Mouse (Mus musculus) erythroblast, adult 5-6 weeks (primary cell): ENCODE data around the gene Miga2. TPM values are rescaled to one million over a fixed set of nuclear protein-coding genes. Genes with fewer than 3 reads are reported as not detected.
A peak's percentile ranks its signal among the peaks of the same experiment; 100 is the strongest.

Source experiments
- ATAC-seq: replicated peaks from 2 replicates; pipeline ENCODE4 v1.8.0; 2016; ENCODE audit warnings: moderate number of reproducible peaks, mild to moderate bottlenecking, moderate TSS enrichment, inconsistent platforms; ENCODE audit not compliant: poor library complexity, low FRiP score, severe bottlenecking
- total RNA-seq, 2 experiments: library from RNA; stranded (forward) in 1 of 2; stranded (reverse) in 1 of 2; fragments of 150-400 nt in 1 of 2; fragments of 200-764, 138-1000 nt in 1 of 2; gene quantifications; 2 replicates each; pipeline versions ENCODE4 v1.2.3 to v1.2.4; 2015 to 2017; ENCODE audit warnings: low replicate concordance in 2 of 2

The Miga2 gene
- total RNA-seq (2015; ENCODE audit: low replicate concordance) (0.84 and 1.5 TPM in 2 replicates), total RNA-seq (2017; ENCODE audit: low replicate concordance) (4.7 and 5.8 TPM in 2 replicates)

DNA sequence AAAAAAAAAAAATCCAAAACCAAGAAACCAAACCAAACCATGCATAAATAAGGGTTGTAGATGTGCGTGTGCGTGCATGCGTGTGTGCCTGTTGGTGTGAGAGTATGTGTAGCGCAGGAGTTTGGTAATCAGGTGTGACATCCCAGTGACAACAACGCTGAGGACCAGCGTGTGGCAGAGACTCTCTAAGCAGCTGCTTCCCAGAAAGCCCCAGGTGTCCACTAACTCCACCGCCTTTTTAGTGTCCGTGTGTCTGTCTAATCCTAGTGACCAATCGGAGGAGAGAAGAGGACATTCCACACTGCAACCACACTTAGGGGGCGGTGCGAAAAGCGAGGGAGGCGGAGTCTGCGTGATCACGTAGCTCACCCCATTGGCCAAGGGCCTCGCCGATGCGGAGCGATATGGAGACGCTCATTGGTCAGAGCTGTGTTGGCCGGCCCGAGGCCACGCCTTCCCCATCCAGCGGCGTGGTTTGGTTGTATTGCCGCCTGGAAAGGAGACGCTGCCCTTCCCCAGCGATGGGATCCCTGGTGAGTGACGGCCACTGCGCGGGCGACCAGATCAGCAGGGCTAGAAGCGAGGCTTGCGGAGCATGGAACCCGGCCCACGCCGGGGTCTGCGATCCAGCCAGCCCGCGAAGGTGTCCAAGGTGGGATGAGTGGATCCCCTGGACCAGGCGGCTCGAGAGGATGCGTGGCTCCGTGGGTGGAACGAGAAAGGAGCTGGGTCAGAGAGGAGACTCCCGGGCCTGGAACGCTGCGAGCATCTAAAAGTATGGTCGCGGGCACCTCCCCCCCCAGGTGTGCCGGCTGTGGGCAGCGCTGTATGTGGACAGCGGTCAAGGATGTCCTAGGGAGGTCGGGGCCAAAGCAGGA lies at the start of gene Miga2:
Gene Miga2, plus strand, starts transcription at position 461 of the 878 bp plus-strand sequence.
- ATAC-seq, result peak; percentile 92

DNA sequence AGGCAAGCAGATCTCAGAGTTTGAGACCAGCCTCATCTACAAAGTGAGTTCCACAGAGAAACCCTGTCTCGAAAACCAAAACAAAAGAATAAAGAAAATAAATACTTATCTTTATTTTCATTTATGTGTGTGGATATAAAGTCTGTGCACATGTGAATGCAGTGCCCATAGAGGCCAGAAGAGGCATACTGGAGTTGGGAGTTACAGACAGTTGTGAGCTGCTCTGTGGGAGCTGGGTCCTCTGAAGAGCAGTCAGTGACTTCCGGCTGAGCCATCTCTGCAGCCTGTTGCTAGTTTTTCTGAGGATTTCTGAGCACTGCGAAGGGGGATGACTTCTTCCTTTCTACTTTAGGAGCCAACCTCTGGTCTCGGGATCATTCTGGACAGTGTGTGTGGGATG lies 47.9 kb upstream of the Miga2 start:
- ATAC-seq, result 0 out of 2 replicates have a peak, but pooled peaks have one; percentile 36

DNA sequence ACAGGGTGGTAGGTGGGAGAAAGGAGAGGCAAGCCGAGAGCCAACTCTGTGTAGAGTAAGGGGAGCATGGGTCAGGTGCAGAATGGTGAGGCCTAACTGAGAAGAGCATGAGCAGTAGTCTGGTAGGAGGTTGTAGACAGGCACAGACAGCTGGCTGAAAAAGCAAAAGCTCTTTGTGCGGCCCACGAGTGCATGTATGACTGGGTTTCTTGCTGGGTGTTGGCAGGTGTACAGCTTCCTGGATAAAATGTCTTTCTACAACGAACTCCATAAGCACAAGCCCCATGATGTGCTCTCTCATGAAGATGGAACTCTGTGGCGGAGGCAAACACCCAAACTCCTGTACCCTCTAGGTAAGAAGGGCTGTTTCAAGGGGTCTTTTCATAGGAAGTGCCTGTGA lies 47.1 kb upstream of the Miga2 start:
- ATAC-seq, result 0 out of 2 replicates have a peak, but pooled peaks have one; percentile 22

DNA sequence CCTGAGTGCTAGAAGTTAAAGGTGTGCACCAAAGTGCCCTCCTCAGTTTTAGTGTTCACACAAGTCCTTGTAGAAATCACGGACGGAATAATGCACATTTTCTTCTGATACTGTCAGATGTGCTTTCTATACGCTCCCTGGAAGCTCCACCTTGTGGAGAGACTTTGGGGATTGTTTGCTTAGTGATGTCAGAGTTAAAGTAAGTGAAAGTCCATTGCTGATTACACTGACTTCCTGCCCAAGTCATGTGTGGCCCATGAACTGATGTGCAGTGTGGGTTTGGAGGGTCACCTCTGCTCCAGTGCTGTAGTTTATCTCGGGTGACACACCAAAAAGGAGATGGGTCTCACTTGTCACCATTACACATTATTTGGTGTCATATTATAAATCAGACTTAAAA lies 44.8 kb upstream of the Miga2 start:
- no peak for ATAC-seq

DNA sequence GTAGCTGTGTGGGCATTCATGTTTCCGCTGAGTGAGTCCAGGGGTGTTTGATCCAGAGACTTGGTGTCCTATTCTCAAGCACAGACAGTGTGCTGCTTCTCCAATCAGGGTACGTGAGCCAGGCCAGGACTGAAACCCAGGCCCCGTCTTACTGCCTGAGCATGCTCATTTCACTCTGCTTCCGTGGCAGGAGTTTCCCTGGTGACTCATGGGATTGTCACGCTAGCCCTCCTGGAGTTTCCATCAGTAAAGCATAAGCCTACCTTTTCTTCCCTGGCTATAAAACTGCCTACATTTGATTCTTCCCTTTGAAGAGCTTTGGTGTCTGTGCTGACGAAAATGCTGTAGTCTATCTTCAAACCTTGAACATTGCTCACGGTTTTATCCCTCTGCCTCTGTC lies 40.9 kb upstream of the Miga2 start:
- ATAC-seq, result no peak

DNA sequence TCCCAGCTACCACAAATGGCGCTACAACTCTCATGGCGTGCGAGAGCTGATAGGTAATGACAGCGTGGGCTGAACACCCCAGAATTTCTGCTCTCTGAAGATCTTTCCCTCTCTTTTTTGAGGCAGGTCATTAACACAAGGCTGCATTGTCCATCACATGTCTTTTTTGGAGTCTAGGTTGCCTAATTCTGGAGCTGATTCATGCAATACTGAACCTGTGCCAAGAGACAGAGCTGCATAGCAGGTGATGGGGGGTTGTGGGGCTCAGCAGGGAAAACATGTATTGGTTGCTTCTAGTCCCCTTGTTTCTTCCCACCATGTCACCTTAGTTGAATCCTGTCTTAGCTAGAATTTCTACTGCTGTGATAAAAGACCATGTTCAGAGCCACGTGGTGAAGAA lies 38.7 kb upstream of the Miga2 start:
- ATAC-seq, result no peak

DNA sequence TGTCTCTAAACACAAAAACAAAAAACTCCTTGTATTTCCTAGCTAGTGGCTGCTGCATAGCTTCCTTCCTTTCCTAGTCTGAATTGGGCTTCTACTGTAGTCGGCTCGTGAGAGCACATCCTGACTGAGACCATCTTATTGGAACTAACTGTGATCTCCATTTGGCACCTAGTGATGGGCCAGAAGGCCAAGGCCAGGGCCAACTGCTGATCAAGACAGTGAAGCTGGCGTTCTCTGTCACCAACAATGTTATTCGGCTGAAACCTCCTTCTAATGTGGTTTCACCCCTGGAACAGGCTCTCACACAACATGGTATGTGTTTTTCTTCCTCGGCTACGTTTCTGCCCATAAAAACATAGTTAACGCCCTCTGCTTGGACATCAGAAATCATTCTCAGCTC lies 36.8 kb upstream of the Miga2 start:
- ATAC-seq, result no peak

DNA sequence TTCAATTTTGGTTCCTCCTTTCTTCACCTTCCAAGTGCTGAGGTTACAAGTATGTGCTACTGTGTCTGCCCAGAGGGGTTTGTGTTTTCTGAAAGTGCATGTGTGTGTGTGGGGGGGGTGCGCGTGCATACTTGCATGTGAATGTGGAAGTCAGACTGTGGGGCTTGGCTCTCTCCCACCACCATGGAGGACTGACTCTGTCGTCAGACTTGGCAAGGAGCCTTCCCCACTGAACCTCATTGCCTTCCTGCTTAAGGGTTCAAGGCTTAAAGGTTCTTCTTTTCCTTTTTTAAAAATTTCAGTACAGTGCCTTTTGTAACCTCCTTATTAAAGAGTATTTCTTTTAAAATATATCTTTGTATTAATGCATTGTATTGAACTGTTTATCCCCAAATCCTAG lies 35.2 kb upstream of the Miga2 start:
- no peak for ATAC-seq

DNA sequence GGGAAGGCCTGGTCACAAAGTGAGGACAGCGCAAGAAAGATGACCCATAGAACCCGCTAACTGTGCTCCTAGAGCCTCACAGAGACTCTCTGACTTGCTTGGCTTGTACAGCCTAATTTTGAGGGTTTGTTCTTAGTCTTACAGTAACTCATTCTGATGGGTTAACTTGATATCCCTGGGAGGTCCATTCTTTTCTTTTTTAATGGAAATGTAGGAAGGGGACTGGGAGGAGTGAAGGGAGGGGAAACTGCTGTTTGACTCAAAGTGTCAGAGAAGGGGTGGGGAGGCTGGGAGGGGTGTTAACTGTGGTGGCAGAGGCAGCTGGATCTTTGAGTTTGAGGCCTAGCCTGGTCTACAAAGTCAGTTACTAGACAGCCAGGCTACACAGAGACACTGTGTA lies 28.7 kb upstream of the Miga2 start:
- ATAC-seq, result no peak

DNA sequence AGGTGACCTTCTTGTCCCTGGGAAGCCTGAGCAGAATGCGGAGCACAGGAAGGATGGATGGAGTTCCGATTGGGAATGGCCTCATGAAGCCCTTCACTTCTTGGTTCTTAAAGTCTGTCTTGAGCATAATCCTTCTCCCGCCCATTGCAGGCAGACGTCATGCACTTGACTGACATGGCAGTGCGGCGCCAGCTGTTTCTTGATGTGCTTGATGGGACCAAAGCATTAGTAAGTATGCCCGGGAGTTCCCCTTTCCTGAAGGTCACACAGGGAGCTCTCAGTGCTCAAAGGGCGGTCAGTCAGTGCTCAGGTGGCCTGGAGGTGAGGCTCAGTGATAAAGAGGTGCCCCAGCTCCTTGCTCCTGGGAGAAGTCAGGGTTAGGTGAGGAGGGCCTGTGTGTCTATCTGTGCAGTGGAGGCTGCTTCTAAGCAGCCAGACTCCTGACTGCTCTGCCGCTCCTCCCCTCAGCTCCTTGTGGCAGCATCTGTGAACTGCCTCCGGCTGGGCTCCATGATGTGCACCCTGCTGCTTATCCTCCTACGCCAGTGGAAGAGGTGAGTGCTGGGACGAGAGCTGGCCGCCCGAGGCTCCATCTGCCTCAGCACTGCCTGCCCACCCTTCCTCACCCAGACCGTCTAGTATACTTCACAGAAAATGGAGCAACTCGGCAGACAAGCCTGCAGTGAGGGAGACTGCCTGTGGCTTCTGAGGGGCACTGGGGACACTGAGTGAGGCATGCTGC lies 27.7 kb upstream of the Miga2 start:
- no peak for ATAC-seq

DNA sequence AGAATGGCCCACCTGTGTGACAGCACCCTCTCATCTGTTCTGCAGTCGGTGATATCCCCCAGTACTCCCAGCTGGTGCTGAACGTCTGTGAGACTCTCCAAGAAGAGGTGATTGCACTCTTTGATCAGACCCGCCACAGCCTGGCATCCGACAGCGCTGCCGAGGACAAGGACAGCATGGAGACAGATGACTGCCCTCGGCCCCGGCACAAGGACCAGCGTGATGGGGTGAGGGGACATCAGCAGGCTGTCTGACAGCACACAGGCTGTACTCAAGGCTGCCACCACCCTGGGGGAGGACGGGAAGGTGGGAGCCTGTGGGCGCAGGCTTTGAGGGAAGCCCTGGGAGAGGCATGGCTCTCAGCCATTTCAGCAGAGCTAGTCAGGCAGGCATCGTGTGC lies 26.9 kb upstream of the Miga2 start:
- ATAC-seq, result no peak

DNA sequence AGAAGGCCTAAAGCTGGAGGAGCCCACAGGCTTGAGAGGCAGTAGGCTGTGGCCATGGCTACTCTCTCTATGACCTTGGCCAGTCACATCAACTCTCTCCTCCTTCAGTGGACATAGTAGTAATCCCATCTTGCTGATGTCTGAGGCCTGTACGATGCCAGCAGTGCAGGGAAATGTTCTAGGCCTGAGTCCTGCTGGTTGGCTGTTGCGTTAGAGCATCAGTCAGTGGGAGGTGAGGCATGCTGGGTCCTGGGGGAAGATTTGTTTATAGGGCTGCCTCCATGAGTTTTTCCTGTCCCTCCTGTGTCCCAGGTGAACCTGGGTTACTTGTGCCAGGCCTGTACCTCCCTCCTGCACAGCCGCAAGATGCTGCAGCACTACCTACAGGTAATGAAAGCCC lies 22.0 kb upstream of the Miga2 start:
- ATAC-seq, result no peak

DNA sequence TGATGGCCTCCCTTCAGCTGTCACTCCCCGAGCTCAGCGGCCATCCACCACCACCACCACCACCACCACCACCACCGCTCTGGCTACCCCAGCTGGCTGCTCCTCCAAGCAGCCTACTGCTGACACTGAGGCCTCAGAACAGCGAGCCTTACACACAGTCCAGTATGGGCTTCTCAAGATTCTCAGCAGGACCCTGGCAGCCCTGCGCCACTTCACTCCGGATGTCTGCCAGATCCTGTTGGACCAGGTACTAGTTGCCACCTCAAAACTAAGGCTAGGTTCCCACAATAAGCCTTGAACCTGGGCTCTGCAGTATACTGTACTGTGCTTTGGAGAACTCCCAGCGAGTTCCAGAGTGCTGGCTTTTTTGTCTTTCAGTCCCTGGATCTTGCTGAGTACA lies 21.5 kb upstream of the Miga2 start:
- ATAC-seq, result no peak

DNA sequence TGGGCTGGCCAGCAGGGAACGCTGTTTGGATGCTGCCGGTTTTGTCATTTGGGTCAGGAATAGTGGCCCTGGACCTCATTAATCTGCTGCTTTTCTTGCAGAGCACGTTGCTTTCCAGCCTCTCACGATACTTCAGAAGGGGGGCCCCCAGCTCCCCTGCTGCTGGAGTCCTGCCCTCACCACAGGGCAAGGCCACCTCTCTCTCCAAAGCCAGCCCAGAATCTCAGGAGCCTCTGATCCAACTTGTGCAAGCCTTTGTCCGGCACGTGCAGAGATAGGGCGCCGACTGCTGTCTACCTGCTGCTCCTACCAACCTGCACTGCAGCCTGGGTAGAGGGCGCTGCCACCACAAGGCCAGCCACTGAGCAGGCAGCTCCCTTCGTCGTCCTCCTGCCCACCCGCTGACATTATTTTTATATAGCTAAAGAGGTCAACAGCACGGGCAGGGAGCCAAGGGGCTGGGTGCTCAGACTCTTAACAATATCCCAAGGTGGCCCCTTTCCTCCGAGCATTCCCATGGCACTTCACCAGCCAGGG lies 20.4 kb upstream of the Miga2 start:
- no peak for ATAC-seq

DNA sequence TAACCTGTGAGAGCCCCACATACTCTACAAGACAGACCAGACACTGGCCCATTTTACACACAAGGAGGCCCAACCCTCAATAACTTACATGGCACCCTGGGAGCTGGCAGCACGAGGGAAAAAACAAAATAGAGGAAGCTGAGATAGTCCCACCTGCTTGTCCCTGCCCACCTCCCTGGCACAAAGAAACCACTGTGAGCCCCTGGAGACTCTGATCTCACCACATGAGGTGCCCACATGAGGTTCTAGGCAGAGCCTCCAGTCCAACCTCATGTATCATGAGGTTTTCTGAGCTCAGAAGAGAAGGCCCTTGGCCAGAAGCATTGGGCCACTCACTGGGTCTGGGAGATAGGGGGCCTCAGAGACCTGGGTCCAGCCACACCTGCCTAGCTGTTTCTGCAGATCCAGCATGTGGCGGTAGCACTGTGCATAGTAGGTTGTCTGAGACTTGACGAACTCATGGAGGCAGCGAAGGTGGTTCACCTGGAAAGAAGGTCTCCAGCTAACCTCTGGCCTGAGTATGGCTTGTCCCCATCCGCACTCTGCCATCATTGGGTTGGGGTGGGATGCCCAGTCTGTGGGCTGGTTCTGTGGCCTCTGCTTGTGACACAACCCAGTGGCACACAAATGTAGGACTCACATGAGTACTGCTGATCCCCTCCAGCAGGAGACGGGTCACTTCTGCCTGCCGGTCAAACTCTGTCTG lies 17.9 kb upstream of the Miga2 start:
- ATAC-seq, result no peak

DNA sequence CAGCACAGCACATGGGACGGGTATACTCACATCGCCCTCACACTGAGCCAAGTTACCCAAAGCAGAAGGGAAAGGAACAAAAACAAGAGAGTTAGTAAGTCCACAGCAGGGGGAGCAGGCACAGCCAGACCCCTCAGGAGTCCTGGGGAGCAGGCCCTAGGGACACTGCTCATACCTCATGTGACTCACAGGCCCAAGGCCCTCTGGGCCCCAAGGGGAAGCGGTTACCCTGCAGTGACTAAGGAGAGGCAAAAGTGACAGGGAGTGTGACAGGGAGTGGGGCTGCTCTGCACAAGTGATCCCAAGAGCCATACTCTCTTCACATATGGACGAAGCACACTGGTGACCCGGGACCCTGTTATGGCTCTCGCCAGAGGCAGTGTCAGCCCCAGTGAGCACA lies 14.8 kb upstream of the Miga2 start:
- no peak for ATAC-seq

DNA sequence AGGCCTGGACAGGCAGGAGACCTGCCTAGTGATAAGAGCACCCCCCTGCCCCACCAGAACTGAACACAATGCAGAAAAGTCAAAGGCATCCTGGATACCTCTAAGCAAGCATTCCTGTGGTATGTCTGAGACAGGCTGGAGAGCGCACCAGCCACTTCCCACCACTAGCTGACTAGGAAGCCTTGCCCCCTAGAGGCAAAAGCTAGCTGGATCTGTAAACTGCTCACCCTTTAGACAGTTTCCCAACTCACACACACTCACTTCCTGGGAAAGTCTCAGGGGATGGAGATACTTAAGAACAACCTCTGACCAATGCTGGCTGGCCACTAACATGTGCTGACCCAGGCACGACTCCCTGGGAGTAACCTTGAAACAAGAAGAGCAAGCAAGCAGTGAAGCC lies 12.9 kb upstream of the Miga2 start:
- no peak for ATAC-seq

DNA sequence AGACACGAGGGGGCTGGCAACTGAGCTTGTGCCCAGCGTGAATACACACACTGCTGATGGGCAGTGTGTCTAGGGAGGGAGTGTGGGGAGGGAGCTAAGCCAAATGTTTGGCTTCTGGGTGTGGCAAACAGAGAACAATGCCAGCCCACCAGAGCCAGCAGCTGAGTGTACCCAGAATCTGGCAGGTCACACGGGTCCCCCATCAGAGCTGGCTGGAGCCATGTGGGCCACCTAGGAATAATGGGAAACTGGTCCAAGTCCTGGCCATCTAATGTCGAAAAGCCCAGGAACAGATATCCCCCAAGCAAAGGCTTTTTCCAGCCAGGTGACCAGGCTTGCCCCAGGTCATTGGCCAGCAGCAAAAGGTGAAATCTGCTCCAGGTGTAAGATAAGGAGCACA lies 8.2 kb upstream of the Miga2 start:
- ATAC-seq, result no peak

DNA sequence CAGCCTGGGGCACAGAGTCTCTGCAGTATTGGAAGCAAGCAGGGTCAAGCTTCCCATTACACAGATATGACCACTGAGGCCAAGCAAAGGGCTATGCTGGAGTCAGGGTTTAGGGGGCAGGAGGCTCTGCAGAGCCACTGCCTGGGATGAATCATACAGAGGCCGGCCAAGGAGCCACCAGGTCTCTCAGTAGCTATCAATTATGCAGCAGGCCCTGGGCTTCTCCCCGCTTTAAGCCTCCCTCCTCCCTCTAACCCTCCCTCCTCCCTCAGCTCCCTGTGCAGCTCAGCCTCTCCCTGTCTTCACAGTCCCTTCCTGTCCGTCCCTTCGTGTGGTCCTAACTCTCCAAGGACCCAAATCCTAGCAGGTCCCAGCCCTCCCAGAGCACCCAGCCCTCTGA lies 7.8 kb upstream of the Miga2 start:
- no peak for ATAC-seq

DNA sequence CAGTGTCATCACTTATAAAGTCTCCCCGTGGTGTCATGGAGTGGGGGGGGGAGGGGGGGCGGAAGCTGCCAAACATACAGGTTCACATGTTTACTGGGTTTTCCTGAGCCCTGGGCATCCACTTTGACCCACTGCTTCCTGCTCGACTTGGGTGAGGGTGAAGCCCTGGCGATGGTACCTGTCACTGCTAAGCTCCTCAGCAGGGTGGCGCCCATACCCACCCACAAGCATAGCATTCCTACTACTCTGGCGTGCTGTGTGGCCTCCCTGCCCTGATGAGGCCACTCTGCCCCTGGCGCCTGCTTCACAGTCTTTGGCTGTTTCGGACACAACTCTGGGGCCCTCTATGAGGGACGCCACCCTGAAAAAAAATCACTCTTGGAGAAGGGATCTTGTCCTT lies 7.1 kb upstream of the Miga2 start:
- ATAC-seq, result no peak
